Mouse (Mus musculus): ENCODE data around the gene Il10.

DNA sequence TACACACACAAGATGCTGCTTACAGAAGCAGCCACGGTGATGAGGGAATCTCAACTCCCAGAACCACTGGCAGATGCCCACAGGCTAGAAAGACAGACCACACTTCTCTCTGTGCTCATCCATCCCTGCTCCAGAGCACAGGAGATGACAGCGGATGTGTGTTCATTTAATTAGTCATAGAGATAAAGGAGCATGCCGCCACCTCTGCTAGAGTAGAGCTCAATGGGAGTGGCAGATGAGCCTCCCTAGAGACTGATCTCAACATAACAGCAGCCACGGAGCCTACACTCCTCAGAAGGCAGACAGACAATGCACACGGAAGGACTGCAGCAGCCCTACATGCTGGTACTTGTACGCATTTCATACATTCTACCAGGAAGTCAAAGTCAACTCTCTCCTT, 44.6 kb downstream of the Il10 start:
- TF ChIP-seq CTCF (IDR thresholded peaks at IDR 0.05; ENCODE audit: low read depth, low read length) (no peak), POLR2A (IDR thresholded peaks at IDR 0.05; ENCODE audit: borderline replicate concordance, low read depth, low read length) (no peak)

Measured in bone marrow macrophage, adult 2 months (primary cell).